Mouse (Mus musculus) naive thymus-derived CD4-positive, alpha-beta T cell, adult 2 months (primary cell): ENCODE data around the gene Polr1c.

ENCODE experiments used
- DNase-seq: peaks from one replicate; pipeline ENCODE4 v3.0.0-alpha.2; 2011; ENCODE audit warnings: low read depth

The Polr1c gene

GRCm38 (mm10) chr17:46210550-46210949 is 37.3 kb downstream of the Polr1c start:
- no peak for DNase-seq

- no peak for DNase-seq
Measured at GRCm38 (mm10) chr17:46206676-46207075, 41.2 kb downstream of the Polr1c start.

- DNase-seq = no peak
Measured at GRCm38 (mm10) chr17:46203078-46203477, 44.8 kb downstream of the Polr1c start.

- peak; percentile 96 for DNase-seq
Measured at GRCm38 (mm10) chr17:46202421-46203071, 45.3 kb downstream of the Polr1c start, which contains the start of the genes Polh and Xpo5. Gene Polh (minus strand): TSS chr17:46202645. Gene Xpo5 (plus strand): TSS chr17:46202782.

GRCm38 (mm10) chr17:46201151-46201550 is 46.7 kb downstream of the Polr1c start:
- no peak for DNase-seq
